Mouse (Mus musculus) urinary bladder, adult 2 months (tissue): ENCODE data around the gene Pramef25. TPM values are rescaled to one million over a fixed set of nuclear protein-coding genes. Genes with fewer than 3 reads are reported as not detected.
A peak's percentile ranks its signal among the peaks of the same experiment; 100 is the strongest.
"Not testable (repeated sequence)": the region's sequence is repeated elsewhere in the genome, so short reads cannot be mapped to it uniquely, and the experiment has no call there.

Experiments
- DNase-seq: peaks from one replicate; pipeline ENCODE4 v3.0.0; 2022; ENCODE audit warnings: low spot score
- polyA plus RNA-seq: library from polyadenylated mRNA; depleted of rRNA; stranded (reverse); fragments of >200 nt; gene quantifications from 2 replicates; pipeline ENCODE4 v1.2.3, GENCODE M21; 2012; rRNA removed

Pramef25 gene
- not detected in 2 replicates for polyA plus RNA-seq

DNA sequence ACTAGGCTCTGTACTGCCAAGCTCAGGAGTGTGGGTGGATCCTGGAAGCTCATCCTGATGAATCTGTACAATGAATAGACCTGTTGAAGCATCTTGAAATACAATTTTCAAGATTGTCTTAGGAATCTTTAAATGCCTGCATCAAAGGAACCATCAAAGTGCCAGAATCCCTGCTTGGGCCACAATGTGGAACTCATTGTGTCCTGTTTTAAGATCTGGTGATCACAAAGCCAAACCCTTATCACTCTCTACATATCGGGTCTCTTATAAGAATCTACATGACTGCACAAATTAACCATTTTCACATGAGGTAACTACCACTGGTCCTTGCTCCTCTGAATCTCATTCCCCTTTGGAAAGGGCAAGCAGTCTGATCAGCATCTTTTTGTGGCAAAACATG is at the start of gene Pramef25:
Gene Pramef25 (minus strand): TSS at position 101 of the 400 bp plus-strand sequence.
- not testable (repeated sequence) for DNase-seq

GRCm38 (mm10) chr4:143994269-143994668 is 43.5 kb upstream of the Pramef25 start, which contains the start of gene Pramef17:
Gene Pramef17, minus strand, starts transcription at chr4:143994369.
- DNase-seq: not testable (repeated sequence)

DNA sequence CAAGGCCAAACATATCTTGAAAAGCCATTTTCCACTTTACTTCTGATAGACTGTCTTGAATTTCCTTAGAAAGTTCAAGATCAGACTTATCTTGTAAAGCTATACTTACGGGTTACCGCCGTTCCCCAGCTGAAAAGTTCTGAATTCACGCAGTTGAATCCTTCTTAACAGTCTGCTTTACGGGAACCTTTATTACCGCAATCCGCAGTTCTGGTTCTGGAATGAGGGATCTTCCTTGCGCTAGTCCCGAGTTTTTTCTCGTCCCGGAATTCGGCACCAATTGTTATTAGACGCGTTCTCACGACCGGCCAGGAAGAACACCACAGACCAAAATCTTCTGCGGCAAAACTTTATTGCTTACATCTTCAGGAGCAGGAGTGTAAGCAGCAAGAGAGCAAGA is 37.3 kb upstream of the Pramef25 start:
- peak; percentile 58 for DNase-seq

GRCm38 (mm10) chr4:143987475-143987941 is 36.7 kb upstream of the Pramef25 start:
- peak; percentile 52 for DNase-seq

- DNase-seq: peak; percentile 37
These were observed 34.9 kb upstream of the Pramef25 start for GRCm38 (mm10) chr4:143985733-143986132.

DNA sequence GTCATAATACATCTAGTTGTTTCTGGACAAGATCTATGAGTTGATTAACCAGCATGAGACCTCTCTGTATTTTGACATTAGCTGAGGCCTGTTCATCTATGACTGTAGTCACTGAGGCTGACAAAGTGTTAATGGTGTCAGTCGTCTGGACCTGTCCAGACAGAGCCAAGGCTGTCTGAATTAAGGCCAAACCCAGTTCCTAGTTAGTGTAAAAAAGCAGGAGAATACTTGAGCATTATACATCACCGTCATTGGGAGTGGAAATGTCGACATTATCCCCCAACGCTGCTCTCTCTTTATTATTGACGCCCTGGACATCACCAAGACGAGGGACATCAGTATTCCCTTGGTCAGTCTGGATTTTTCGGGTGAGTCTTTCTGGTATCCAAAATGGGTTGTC is 34.3 kb upstream of the Pramef25 start:
- DNase-seq: peak; percentile 22

DNA sequence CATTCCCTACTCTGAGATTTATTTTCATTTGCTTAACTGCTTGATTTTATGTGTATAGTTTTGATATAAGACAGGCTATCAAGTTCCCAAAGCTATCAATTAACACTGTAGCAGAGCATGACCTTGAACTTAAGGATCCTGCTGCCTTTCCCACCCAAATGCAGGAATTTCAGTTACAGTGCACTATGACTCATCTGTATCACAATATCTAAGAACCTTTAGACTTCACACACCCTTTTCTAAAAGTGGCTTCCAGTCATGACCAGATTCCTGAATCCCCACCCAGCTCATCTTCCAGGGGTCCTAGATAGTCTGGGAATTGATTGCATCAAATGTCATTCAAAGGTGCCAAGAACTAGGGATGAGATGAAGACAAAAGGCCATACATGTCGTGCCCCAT is 32.6 kb upstream of the Pramef25 start:
- DNase-seq: not testable (repeated sequence)

DNA sequence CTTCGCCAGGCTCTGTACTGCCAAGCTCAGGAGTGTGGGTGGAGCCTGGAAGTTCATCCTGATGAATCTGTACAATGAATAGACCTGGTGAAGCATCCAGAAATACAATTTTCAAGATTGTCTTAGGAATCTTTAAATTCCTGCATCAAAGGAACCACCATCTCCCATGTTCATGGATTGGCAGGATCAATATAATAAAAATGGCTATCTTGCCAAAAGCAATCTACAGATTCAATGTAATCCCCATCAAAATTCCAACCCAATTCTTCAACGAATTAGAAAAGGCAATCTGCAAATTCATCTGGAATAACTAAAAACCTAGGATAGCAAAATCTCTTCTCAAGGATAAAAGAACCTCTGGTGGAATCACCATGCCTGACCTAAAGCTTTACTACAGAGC is 16.0 kb upstream of the Pramef25 start, which contains the start of gene Gm13101:
Gene Gm13101 (minus strand): TSS at position 101 of the 400 bp plus-strand sequence.
- not testable (repeated sequence) for DNase-seq

GRCm38 (mm10) chr4:143900280-143900679 is 50.5 kb downstream of the Pramef25 start, which contains the start of gene Pramef6:
Gene Pramef6, minus strand, starts transcription at chr4:143900380.
- DNase-seq: not testable (repeated sequence)

Other genes with a start within 250 kb of the Pramef25 start
- gene Gm13089, start 248.3 kb downstream of the Pramef25 start, polyA plus RNA-seq: not detected in 2 replicates
- not detected in 2 replicates for gene Gm13078, start 231.6 kb downstream of the Pramef25 start, polyA plus RNA-seq
- gene Gm13023, start 161.7 kb downstream of the Pramef25 start, polyA plus RNA-seq: not detected in 2 replicates
- gene Gm13084, start 134.9 kb downstream of the Pramef25 start, polyA plus RNA-seq: not detected in 2 replicates
- gene Gm13103, start 104.5 kb downstream of the Pramef25 start, polyA plus RNA-seq: not detected in 2 replicates
- not detected in 2 replicates for gene Pramef6, start 50.6 kb downstream of the Pramef25 start, polyA plus RNA-seq
- not detected in 2 replicates for gene Gm13101, start 15.9 kb upstream of the Pramef25 start, polyA plus RNA-seq
- not detected in 2 replicates for gene Pramef17, start 43.4 kb upstream of the Pramef25 start, polyA plus RNA-seq
- not detected in 2 replicates for gene Pramel4, start 108.1 kb upstream of the Pramef25 start, polyA plus RNA-seq
- gene Gm13102, start 155.5 kb upstream of the Pramef25 start, polyA plus RNA-seq: 0.03 TPM in 1 of 2 replicates, not detected in the other
- gene Oog3, start 211.6 kb upstream of the Pramef25 start, polyA plus RNA-seq: not detected in 2 replicates
- gene Oog2, start 239.7 kb upstream of the Pramef25 start, polyA plus RNA-seq: not detected in 2 replicates